Mouse (Mus musculus): ENCODE measurements around the gene Hirip3.

The Hirip3 gene

GRCm38 (mm10) chr7:126914844-126915243 is 53.1 kb downstream of the Hirip3 start:
- no peak for DNase-seq (ENCODE audit: low read depth, low spot score)
